Mouse (Mus musculus) erythroblast, embryonic 14.5 days (primary cell): Measurements from ENCODE around the gene Sox10.

Experiments used
- GATA1 ChIP-seq: IDR thresholded peaks from 2 replicates; pipeline ENCODE4 v1.6.1; 2012; ENCODE audit warnings: low read length, inconsistent platforms, mixed read lengths
- TAL1 ChIP-seq: IDR thresholded peaks from 3 replicates; pipeline ENCODE4 v1.6.1; 2012; ENCODE audit warnings: low read length, inconsistent platforms, mixed read lengths

DNA sequence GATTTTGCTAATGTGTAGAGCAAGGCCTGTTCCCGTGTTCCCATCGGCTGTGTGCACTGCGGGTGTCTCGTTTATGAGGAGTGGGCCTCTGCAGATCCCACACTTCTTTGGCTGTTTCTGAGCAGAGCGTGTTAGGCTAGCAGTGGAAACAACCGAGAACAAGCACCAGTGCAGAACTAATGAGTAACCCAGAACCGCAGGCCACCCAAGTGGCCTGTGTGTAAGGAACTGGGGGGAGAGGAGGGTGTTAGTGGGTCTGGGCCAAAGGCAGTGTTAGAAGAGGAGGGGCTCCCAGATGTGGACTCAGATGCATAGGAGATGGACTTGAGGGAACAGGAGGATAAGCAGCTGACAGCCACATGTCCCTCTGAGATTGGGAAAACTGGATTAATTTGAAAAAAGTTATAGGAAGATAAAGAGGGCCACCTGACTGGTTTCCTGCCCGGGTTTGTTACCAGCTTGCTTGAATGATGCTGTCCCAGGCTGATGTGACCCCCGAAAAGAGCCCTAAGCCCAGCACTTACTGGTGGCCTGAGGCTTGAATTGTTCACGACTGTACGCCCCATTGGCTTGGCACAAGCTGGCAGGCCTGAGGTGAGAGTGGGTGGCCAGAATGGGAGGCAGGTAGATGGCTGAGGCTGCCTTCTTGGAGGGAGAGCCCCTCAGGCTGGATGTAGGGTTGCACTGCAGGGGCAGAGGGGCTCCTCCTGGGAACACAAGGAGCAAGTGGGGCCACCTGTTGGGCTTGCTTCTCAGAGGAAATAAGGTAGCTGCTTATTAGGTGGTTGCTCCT lies 29.1 kb downstream of the Sox10 start:
- TF ChIP-seq GATA1 (no peak), TAL1 (no peak)
